Mouse (Mus musculus): Measurements from ENCODE around the gene Lcn12. TPM values are rescaled to one million over a fixed set of nuclear protein-coding genes. Genes with fewer than 3 reads are reported as not detected.

Lcn12 gene
- not detected in 2 replicates for polyA plus RNA-seq (2015; fragmentation: Nextera tagmentation; extraction: Ambion mirVana)

DNA sequence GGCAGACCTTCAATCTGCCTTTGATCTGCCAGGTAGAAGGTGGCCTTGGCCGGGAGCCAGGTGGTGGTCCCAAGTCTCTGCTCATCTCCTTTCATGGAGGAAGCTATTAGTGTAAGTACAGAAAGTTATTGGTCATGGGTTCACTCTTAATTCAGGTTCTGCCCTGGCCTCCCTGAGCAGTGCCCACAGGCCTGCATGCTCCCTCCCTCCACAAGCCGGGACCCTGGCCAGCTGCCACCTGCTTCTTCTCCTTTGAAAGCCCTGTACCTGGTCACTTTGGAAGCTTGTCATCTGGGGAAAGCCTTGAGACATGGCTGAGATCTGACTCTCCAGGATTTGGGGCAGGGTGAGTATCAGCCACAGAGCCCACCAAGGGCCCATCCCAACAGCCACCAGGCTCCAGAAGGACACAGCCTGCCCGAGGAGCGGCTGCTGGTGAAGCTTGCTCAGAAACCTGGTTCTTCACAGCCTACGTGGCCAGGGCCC, at the start of gene Lcn12:
Gene Lcn12, minus strand, starts transcription at position 436 of the 486 bp plus-strand sequence.

GRCm38 (mm10) chr2:25501593-25502486, 8.1 kb upstream of the Lcn12 start, which contains the start of gene C8g:
C8g (minus strand) TSS chr2:25501719.

DNA sequence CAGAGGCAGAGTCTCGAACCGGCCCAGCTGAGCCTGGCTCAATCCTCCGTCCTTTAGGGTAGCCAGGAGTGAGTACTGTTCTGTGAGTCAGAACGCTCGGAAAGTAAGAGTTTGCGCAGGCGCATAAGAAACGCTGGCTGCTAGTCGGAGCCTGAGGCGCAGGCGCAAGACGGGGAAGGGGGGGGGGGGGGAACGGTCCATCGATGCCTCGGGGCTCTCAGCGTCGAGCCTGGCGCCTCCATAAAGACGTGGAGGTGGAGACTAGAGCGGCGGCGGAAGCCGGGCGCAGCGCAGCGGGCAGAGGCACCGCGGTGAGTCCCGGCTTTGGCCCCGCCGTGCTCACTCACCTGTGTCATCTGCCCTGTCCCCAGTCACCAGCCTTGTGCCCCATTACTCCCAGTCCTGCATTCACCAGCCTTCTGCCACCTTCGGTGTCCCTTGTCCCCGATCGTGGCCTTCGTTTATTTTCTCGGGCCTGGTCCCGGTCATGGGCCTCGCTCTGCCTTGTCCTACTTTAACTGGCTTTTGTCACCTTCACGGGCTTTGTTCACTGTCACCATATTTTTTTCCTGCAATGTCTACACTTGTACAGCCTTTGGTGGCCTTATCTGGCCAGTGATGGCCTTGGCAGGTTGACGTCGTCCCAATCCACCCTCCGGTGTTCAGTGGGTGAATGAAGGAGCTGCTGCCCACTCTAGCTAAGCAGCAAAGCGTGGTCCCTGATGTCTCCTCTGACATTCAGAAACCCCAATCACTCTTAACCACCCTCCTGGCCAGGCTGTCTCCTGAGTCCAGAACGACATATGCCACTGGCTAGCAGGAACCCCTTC, 7.1 kb upstream of the Lcn12 start, which contains the start of gene Fbxw5:
Gene Fbxw5, plus strand, starts transcription at position 175 of the 830 bp plus-strand sequence.

DNA sequence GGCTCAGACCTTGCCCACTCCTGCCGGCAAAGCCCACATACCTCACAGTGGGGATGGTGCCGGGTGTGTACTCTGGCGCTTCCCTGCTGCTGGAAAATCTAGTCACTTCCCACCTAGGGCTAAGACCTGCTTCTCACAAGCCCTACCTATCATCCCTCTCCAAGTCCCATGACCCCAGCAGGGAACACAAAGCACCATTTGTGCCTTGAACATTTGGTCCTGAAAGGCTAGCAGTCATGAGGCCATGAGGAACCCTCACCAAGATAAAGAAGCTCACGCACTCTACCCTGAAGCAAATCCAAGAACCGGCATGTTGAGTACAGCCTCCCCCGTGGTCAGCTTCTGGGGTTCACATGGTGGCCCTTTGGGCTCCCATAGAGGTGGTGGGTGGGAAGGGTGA, 23.7 kb downstream of the Lcn12 start, which contains the start of gene Ptgds:
Gene Ptgds, minus strand, starts transcription at position 78 of the 400 bp plus-strand sequence.

GRCm38 (mm10) chr2:25460551-25461309, 33.0 kb downstream of the Lcn12 start, which contains the start of gene Paxx:
Paxx (minus strand) TSS chr2:25461094.

GRCm38 (mm10) chr2:25456205-25456953, 37.3 kb downstream of the Lcn12 start, which contains the start of gene Clic3:
Clic3 (plus strand) TSS chr2:25456838.

Small RNA genes within 50 kb of the gene (microRNA-seq; reads per million reads assigned to microRNA genes)
- gene Mir3087: 0.30 to 0.64 reads per million in 2 experiments

Other genes starting within 250 kb of the Lcn12 start
- gene AL732309.1, start 247.0 kb downstream of the Lcn12 start, polyA plus RNA-seq (2015; fragmentation: Nextera tagmentation; extraction: Ambion mirVana): 1.2 and 2.0 TPM in 2 replicates
- gene Tmem203, start 238.5 kb downstream of the Lcn12 start, polyA plus RNA-seq (2015; fragmentation: Nextera tagmentation; extraction: Ambion mirVana): 27.2 and 29.6 TPM in 2 replicates
- 3.0 and 3.9 TPM in 2 replicates for gene Tprn, start 231.3 kb downstream of the Lcn12 start, polyA plus RNA-seq (2015; fragmentation: Nextera tagmentation; extraction: Ambion mirVana)
- gene Ssna1, start 221.5 kb downstream of the Lcn12 start, polyA plus RNA-seq (2015; fragmentation: Nextera tagmentation; extraction: Ambion mirVana): 102 and 122 TPM in 2 replicates
- gene Anapc2, start 221.4 kb downstream of the Lcn12 start, polyA plus RNA-seq (2015; fragmentation: Nextera tagmentation; extraction: Ambion mirVana): 51.7 and 54.8 TPM in 2 replicates
- gene Tmem210, start 205.8 kb downstream of the Lcn12 start, polyA plus RNA-seq (2015; fragmentation: Nextera tagmentation; extraction: Ambion mirVana): not detected in 2 replicates
- gene Lrrc26, start 204.0 kb downstream of the Lcn12 start, polyA plus RNA-seq (2015; fragmentation: Nextera tagmentation; extraction: Ambion mirVana): 0.12 and 0.15 TPM in 2 replicates
- gene Grin1, start 174.7 kb downstream of the Lcn12 start, polyA plus RNA-seq (2015; fragmentation: Nextera tagmentation; extraction: Ambion mirVana): not detected in 2 replicates
- 29.6 and 33.0 TPM in 2 replicates for gene Man1b1, start 161.6 kb downstream of the Lcn12 start, polyA plus RNA-seq (2015; fragmentation: Nextera tagmentation; extraction: Ambion mirVana)
- gene Dpp7, start 137.6 kb downstream of the Lcn12 start, polyA plus RNA-seq (2015; fragmentation: Nextera tagmentation; extraction: Ambion mirVana): 8.7 and 10.9 TPM in 2 replicates
- gene Uap1l1, start 128.2 kb downstream of the Lcn12 start, polyA plus RNA-seq (2015; fragmentation: Nextera tagmentation; extraction: Ambion mirVana): 12.4 and 16.8 TPM in 2 replicates
- gene Sapcd2, start 121.6 kb downstream of the Lcn12 start, polyA plus RNA-seq (2015; fragmentation: Nextera tagmentation; extraction: Ambion mirVana): 5.8 and 6.4 TPM in 2 replicates
- gene Entpd2, start 98.0 kb downstream of the Lcn12 start, polyA plus RNA-seq (2015; fragmentation: Nextera tagmentation; extraction: Ambion mirVana): 30.8 and 32.7 TPM in 2 replicates
- gene Npdc1, start 94.6 kb downstream of the Lcn12 start, polyA plus RNA-seq (2015; fragmentation: Nextera tagmentation; extraction: Ambion mirVana): 19.3 and 28.5 TPM in 2 replicates
- 0.06 TPM in 1 of 2 replicates, not detected in the other for gene Fut7, start 70.6 kb downstream of the Lcn12 start, polyA plus RNA-seq (2015; fragmentation: Nextera tagmentation; extraction: Ambion mirVana)
- gene Abca2, start 65.2 kb downstream of the Lcn12 start, polyA plus RNA-seq (2015; fragmentation: Nextera tagmentation; extraction: Ambion mirVana): 1.2 and 1.6 TPM in 2 replicates
- gene Clic3, start 37.1 kb downstream of the Lcn12 start, polyA plus RNA-seq (2015; fragmentation: Nextera tagmentation; extraction: Ambion mirVana): 1.0 and 6.2 TPM in 2 replicates
- gene Paxx, start 32.8 kb downstream of the Lcn12 start, polyA plus RNA-seq (2015; fragmentation: Nextera tagmentation; extraction: Ambion mirVana): 56.6 and 62.1 TPM in 2 replicates
- gene Ptgds, start 23.9 kb downstream of the Lcn12 start, polyA plus RNA-seq (2015; fragmentation: Nextera tagmentation; extraction: Ambion mirVana): 11.8 and 13.3 TPM in 2 replicates
- gene Fbxw5, start 6.8 kb upstream of the Lcn12 start, polyA plus RNA-seq (2015; fragmentation: Nextera tagmentation; extraction: Ambion mirVana): 56.1 and 56.8 TPM in 2 replicates
- gene C8g, start 7.8 kb upstream of the Lcn12 start, polyA plus RNA-seq (2015; fragmentation: Nextera tagmentation; extraction: Ambion mirVana): 2.9 and 4.1 TPM in 2 replicates
- 13.9 and 15.5 TPM in 2 replicates for gene Traf2, start 53.0 kb upstream of the Lcn12 start, polyA plus RNA-seq (2015; fragmentation: Nextera tagmentation; extraction: Ambion mirVana)
- 314 and 359 TPM in 2 replicates for gene Edf1, start 63.9 kb upstream of the Lcn12 start, polyA plus RNA-seq (2015; fragmentation: Nextera tagmentation; extraction: Ambion mirVana)
- 0.45 and 0.50 TPM in 2 replicates for gene Mamdc4, start 80.9 kb upstream of the Lcn12 start, polyA plus RNA-seq (2015; fragmentation: Nextera tagmentation; extraction: Ambion mirVana)
- 93.0 and 102 TPM in 2 replicates for gene Phpt1, start 81.3 kb upstream of the Lcn12 start, polyA plus RNA-seq (2015; fragmentation: Nextera tagmentation; extraction: Ambion mirVana)
- 0.18 TPM in 1 of 2 replicates, not detected in the other for gene Ajm1, start 87.8 kb upstream of the Lcn12 start, polyA plus RNA-seq (2015; fragmentation: Nextera tagmentation; extraction: Ambion mirVana)
- 37.7 TPM in 2 replicates for gene Rabl6, start 114.6 kb upstream of the Lcn12 start, polyA plus RNA-seq (2015; fragmentation: Nextera tagmentation; extraction: Ambion mirVana)
- gene Ccdc183, start 123.8 kb upstream of the Lcn12 start, polyA plus RNA-seq (2015; fragmentation: Nextera tagmentation; extraction: Ambion mirVana): 0.35 and 0.42 TPM in 2 replicates
- 22.0 and 25.0 TPM in 2 replicates for gene Tmem141, start 128.1 kb upstream of the Lcn12 start, polyA plus RNA-seq (2015; fragmentation: Nextera tagmentation; extraction: Ambion mirVana)
- gene Fcna, start 134.1 kb upstream of the Lcn12 start, polyA plus RNA-seq (2015; fragmentation: Nextera tagmentation; extraction: Ambion mirVana): 12.6 and 21.8 TPM in 2 replicates
- gene Lcn8, start 159.2 kb upstream of the Lcn12 start, polyA plus RNA-seq (2015; fragmentation: Nextera tagmentation; extraction: Ambion mirVana): not detected in 2 replicates
- gene Lcn5, start 164.0 kb upstream of the Lcn12 start, polyA plus RNA-seq (2015; fragmentation: Nextera tagmentation; extraction: Ambion mirVana): not detected in 2 replicates
- not detected in 2 replicates for gene Lcn6, start 182.9 kb upstream of the Lcn12 start, polyA plus RNA-seq (2015; fragmentation: Nextera tagmentation; extraction: Ambion mirVana)
- not detected in 2 replicates for gene Lcn10, start 188.8 kb upstream of the Lcn12 start, polyA plus RNA-seq (2015; fragmentation: Nextera tagmentation; extraction: Ambion mirVana)
- gene Obp2a, start 206.1 kb upstream of the Lcn12 start, polyA plus RNA-seq (2015; fragmentation: Nextera tagmentation; extraction: Ambion mirVana): not detected in 2 replicates
- gene Bmyc, start 212.8 kb upstream of the Lcn12 start, polyA plus RNA-seq (2015; fragmentation: Nextera tagmentation; extraction: Ambion mirVana): 41.4 and 46.9 TPM in 2 replicates
- gene Obp2b, start 243.1 kb upstream of the Lcn12 start, polyA plus RNA-seq (2015; fragmentation: Nextera tagmentation; extraction: Ambion mirVana): not detected in 2 replicates

All from skeletal muscle tissue, postnatal 0 days (tissue).